Mouse (Mus musculus) layer of hippocampus, postnatal 36 days (tissue): ENCODE results near the gene Smg7. TPM values are rescaled to one million over a fixed set of nuclear protein-coding genes. Genes with fewer than 3 reads are reported as not detected.
"Not testable (repeated sequence)": the region's sequence is repeated elsewhere in the genome, so short reads cannot be mapped to it uniquely, and the experiment has no call there.

Experiments
- DNase-seq, 2 experiments: peaks; one replicate each; pipeline ENCODE4 v3.0.0; 2022
- total RNA-seq, 2 experiments: library from RNA; stranded (reverse); gene quantifications; 2 replicates each; pipeline ENCODE4 v1.2.3; 2021

Smg7 gene
- 100 to 1,000 TPM in 1 of 2 experiments, 10 to 100 TPM in 1; 89.9 to 104 TPM for total RNA-seq

- peak; percentile 67 to 76 for DNase-seq
Measured at GRCm38 (mm10) chr1:152901765-152902664, at the start of gene Smg7. Gene Smg7 (minus strand): TSS chr1:152902646.

GRCm38 (mm10) chr1:152942977-152943376, 40.5 kb upstream of the Smg7 start:
- no peak for DNase-seq

DNA sequence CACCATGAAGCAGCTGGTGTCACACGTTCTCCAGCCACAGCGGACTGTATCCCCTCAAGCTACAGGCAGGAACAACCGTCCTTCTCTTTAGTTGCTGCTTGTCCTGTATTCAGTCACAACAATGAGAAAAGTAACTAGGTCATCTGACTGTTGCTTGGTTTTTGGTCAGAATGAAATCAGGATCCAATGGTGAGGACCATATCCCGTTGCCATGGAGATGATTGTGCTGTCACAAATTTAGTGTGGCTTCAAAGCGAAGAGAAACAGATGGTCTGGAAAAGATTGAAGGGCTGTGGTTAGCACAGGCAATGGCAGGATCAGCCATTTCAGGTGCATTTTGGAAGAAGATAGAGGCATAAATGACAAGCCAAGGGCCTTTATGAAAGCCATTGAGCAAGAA, 33.9 kb upstream of the Smg7 start:
- DNase-seq: no peak

- DNase-seq: no peak
Measured at GRCm38 (mm10) chr1:152935476-152935875, 33.0 kb upstream of the Smg7 start.

GRCm38 (mm10) chr1:152933962-152934361, 31.5 kb upstream of the Smg7 start:
- no peak for DNase-seq

DNA sequence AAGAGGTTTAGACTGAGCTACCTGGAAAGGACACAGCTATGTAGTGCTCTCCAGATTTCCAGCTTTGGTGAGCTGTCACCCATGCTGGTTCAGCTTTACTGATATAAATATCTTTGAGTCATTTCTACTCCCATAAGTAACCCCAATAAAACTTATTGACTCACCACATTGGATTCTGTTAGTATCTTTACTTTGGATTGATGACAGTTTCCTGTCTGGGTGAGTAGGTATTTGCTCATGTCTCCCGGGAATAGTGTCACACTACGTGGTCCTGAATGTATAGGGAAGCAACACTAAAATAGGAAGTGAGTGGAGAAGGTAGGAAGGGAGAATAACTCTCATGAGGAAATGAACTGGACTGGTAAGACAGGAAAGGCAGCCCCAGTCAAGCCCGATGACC, 19.3 kb upstream of the Smg7 start:
- no peak for DNase-seq

GRCm38 (mm10) chr1:152917626-152918025, 15.2 kb upstream of the Smg7 start:
- no peak for DNase-seq

- DNase-seq: no peak
Measured at GRCm38 (mm10) chr1:152916936-152917335, 14.5 kb upstream of the Smg7 start.

DNA sequence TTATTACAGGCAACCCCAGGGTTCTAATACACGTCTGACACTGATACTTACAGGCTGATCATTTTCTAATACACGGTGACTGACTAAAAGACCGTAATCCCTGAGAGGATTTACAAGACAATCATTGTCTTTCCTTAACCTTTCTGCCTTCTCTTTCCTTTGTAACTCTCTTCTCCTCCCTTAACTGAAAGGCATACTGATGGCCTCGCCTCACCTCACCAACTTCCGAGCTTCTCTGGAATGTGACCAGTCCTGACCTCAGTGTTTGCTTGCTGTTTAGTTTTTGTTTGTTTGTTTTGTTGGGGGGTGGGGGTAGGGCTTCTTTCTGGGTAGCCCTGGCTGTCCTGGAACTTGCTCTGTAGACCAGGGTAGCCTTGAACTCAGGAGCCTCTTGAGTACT, 13.3 kb upstream of the Smg7 start:
- no peak for DNase-seq

- DNase-seq: no peak
Measured at GRCm38 (mm10) chr1:152913483-152914460, 11.3 kb upstream of the Smg7 start.

DNA sequence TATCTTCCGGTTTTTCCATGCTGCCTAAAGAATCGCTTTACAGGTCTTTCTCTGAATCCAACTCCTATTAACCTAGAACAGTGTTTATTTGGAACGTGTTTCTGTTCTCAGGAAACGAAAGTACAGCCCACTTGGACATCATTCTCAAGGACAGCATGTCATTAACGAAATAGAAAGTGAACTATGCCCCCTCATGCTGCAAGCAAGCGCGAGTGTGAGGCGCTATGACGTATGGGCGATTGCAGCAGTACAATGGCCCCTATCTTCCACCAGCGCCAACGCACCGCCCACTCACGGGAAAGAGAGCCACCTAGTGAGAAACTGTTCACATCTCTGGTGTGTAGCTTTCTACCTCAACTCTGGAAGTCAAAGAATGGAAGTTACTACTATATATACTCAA, 2.0 kb upstream of the Smg7 start:
- peak; percentile 75 to 78 for DNase-seq

DNA sequence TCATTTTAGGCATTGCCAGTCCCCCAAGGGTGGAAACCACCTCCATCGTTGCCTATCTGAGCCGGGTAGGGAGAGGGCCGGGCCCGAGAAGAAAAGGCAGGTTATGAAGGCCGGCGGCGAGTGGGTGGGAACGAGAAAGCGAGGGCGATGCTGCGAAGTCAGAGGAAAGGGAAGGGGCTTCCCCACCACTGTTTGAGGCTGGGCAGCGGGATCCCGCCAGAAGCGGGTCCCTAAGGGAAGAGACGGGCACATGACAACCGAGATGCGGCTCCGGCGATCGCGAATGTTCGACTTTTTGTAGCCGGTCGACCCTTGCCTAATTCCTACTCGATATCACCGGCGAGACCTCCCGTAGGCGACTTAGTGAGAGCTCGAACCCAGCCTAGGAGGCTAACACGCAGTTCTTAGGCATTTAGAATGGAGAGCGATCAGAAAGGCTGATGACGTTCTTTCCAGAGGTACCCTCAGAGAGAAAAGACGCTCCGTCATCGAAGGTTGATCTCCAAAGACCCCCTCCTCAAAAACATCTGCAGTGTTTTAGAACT, 1.2 kb upstream of the Smg7 start:
- DNase-seq: no peak

DNA sequence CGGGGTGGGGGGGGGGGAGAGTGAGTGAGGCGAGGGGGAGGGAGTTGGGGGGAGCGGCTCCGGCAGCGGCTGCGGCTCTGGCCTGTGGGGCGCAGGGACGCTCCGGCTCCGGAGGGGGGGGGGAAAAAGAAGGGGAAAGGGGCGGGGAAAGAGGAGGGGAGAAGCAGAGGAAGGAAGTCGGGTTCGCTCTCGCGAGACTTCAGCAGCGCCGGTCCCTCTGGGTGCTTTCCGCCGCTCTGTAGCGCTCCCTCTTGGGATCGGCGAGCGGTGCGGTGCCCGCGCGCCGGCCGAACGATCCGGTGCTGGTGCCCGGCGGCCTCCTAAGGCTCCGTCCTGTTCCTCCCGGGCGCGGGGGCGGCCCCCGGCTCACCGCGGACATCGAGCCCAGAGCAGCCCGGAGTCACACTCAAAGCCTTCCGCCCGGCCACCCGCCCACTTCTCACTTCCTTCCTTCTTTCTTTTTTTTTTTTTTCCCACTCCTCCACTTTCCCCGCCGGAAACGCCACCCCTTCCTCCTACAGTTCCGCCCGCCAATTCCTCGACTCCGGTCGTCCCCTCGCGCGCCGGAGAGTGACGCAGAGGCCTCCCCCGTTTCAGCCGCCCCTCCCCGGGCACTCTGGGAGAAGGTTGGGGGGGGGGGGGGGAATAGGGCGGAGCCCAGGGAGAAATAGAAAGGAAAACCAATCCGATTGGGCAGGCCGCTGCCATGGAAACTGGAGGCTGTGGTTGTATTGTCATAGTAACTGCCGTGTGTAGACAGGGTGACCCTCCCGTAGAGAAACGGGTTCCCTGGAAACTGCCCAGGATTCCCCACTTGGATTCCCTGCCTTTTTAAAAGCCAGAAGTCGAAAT, 445 bp upstream of the Smg7 start:
- peak; percentile 95 for DNase-seq

- DNase-seq: peak in 1 of 2 experiments; percentile 3
Measured at GRCm38 (mm10) chr1:152901419-152901764, 1.1 kb downstream of the Smg7 start.

DNA sequence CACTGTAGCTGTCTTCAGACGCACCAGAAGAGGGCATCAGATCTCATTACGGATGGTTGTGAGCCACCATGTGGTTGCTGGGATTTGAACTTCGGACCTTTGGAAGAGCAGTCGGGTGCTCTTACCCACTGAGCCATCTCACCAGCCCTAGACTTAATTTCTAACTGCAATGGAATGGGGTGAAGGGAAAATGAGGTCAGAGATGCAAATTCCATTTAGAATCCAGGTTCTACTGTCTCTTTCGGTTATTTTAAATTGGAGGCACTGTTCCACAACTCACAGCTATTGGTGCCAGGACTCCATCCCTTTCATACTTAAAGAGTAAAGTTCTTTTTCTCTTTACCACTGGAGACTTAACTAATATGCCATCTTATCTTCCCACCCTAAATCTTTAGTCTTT, 14.4 kb downstream of the Smg7 start:
- DNase-seq: not testable (repeated sequence)

DNA sequence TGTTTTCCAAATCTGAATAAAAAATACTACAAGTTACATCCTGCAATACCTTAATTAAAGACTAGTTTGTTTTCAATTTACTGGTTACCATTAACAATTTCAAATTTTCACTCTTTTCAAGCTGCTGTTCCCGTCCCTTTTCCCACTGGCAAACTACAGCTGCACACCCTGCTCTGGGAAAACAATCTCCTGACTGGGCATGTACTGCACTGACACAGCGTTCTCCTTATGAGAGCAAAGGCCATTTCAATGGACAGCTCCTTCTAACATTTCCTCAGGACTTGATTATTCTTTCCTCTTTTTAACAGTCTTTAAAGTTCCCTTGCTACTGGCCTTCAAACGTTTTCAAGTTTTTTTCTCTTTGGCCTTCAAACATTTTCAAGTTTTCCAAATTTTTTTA, 31.4 kb downstream of the Smg7 start:
- DNase-seq: no peak

DNA sequence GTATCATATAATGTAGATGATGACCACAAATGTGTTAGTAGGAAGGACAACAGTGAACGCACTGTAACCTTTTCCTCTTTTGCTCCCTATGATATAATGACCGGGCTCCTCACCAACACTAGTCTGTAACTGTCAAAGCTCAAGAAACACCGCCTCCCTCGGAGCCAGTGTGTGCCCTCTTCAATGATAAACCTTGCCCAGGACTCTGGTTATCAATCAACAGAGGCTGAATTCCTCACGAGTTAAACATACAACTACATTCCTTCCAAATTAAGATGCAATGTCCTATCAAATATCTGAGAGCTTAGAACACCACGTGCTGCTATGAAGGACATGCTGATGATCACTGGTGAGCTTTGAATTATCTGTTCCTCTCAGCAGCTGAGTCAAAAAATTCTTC, 32.5 kb downstream of the Smg7 start:
- DNase-seq: no peak

- DNase-seq: no peak
Measured at GRCm38 (mm10) chr1:152846856-152847255, 55.6 kb downstream of the Smg7 start.

- no peak for DNase-seq
Measured at GRCm38 (mm10) chr1:152845211-152845730, 57.2 kb downstream of the Smg7 start.

- DNase-seq: no peak
Measured at GRCm38 (mm10) chr1:152844634-152845033, 57.8 kb downstream of the Smg7 start.

GRCm38 (mm10) chr1:152841057-152841456, 61.4 kb downstream of the Smg7 start:
- no peak for DNase-seq

- no peak for DNase-seq
Measured at GRCm38 (mm10) chr1:152840343-152840742, 62.1 kb downstream of the Smg7 start.
